Mouse (Mus musculus) intestine, postnatal 0 days (tissue): Measurements from ENCODE around the gene 1700016K19Rik. TPM values are rescaled to one million over a fixed set of nuclear protein-coding genes. Genes with fewer than 3 reads are reported as not detected.

Experiments used
- ATAC-seq: fragments of 200-750 bp; cut with Nextera tagmentation; 2 replicates; pipeline ENCODE4 v1.8.0; 2017; ENCODE audit warnings: mild to moderate bottlenecking, moderate TSS enrichment, moderate library complexity
- H3K27ac ChIP-seq: fragments of 300-500 bp; sonication (generic); 2 replicates; pipeline ENCODE4 v1.5.1; 2014; ENCODE audit warnings: mild to moderate bottlenecking, low read depth, low read length, moderate library complexity
- H3K27me3 ChIP-seq: fragments of 300-500 bp; sonication (generic); replicated peaks from 2 replicates; pipeline ENCODE4 v1.6.1; 2014; ENCODE audit warnings: low read length, mixed read lengths; ENCODE audit not compliant: control insufficient read depth, insufficient read depth
- H3K36me3 ChIP-seq: fragments of 300-500 bp; sonication (generic); 2 replicates; pipeline ENCODE4 v1.6.1; 2014; ENCODE audit warnings: mild to moderate bottlenecking, moderate library complexity; ENCODE audit not compliant: control insufficient read depth, insufficient read depth
- H3K4me1 ChIP-seq: fragments of 300-500 bp; sonication (generic); replicated peaks from 2 replicates; pipeline ENCODE4 v1.6.1; 2014; ENCODE audit warnings: antibody characterized with exemption, low read length, mixed read lengths; ENCODE audit not compliant: control insufficient read depth, insufficient read depth
- H3K4me2 ChIP-seq: fragments of 300-500 bp; sonication (generic); replicated peaks from 2 replicates; pipeline ENCODE4 v1.6.1; 2014; ENCODE audit warnings: low read depth, mild to moderate bottlenecking, moderate library complexity
- H3K4me3 ChIP-seq: fragments of 300-500 bp; sonication (generic); 2 replicates; pipeline ENCODE4 v1.5.1; 2014; ENCODE audit warnings: low read depth, low read length
- H3K9ac ChIP-seq: fragments of 300-500 bp; sonication (generic); 2 replicates; pipeline ENCODE4 v1.6.1; 2014; ENCODE audit warnings: mild to moderate bottlenecking, low read depth, low read length
- H3K9me3 ChIP-seq: fragments of 300-500 bp; sonication (generic); 2 replicates; pipeline ENCODE4 v1.6.1; 2016; ENCODE audit warnings: mixed run types; ENCODE audit not compliant: control insufficient read depth
- CTCF ChIP-seq: sonication (generic); IDR thresholded peaks from 2 replicates; pipeline ENCODE4 v1.5.1; 2016; ENCODE audit warnings: low read depth, mild to moderate bottlenecking, control low read depth, antibody characterized with exemption, moderate library complexity
- WGBS: fragments of 180-500 bp; shearing (Covaris S2); extraction: QIAGEN DNeasy Blood & Tissue Kit; methylation state at CpG from one replicate; pipeline ENCODE4 v1.1.7; 2014; 5-methylcytosine and 5-hydroxymethylcytosine counted together
- polyA plus RNA-seq: library from polyadenylated mRNA; unstranded; fragments of >200 nt; fragmentation: Nextera tagmentation; extraction: Ambion mirVana; gene quantifications from 2 replicates; pipeline ENCODE4 v1.2.1, GENCODE M21; 2015

The 1700016K19Rik gene
- polyA plus RNA-seq, result 0.17 TPM in 1 of 2 replicates, not detected in the other

DNA sequence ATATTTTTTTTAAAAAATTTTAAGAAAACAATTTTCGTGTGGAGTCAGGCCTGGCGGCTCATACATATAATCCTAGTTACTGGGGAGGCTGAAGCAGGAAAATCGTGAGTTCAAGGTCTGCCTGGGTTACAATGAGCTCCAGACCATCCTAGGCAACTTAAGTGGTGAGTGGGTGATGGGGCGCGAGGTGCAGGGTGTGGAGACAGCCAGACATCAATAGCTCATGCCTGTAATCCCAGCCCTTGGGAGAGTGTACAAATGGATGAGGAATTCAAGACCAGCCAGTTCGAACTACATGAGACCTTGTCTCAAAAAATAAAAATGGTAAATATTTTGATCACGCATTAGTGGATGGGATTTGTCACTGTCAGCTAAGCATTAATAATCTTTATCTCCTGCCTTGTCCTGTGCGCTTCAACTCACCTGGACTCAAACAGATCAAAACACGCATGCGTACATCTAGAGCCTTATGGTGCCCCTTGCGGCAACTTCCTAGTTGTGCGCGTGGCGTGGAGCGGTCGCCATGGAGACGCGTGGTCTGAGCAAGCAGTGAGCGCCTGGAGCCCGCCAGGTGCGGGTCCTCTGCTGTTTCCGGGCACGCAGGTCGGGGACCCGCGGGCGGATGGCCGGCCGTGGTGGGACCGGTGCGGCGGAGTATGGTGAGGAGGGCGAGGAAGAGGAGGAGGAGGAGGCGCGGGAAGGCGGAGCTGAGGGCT lies at the start of gene 1700016K19Rik:
TSS of gene 1700016K19Rik (plus strand) at position 473 of the 716 bp plus-strand sequence.
- Histone ChIP-seq H3K9ac (peak within 1 kb of the TSS; percentile 22; the same call in 1 of the 2 replicates), H3K36me3 (no peaks in the 10 kb centered on the region), H3K4me3 (peak within 1 kb of the TSS; percentile 56), H3K27ac (no peak within 1 kb of the TSS), H3K27me3 (no peaks in the 10 kb centered on the region), H3K4me1 (no peaks in the 10 kb centered on the region; the same call in 1 of the 2 replicates), H3K9me3 (no peaks in the 10 kb centered on the region), H3K4me2 (peak within 1 kb of the TSS; percentile 98)
- TF ChIP-seq CTCF, result peak; percentile 83
- WGBS, result 10% methylated on average over 36 of the region's 36 CpGs
- ATAC-seq, result peak; percentile 86

DNA sequence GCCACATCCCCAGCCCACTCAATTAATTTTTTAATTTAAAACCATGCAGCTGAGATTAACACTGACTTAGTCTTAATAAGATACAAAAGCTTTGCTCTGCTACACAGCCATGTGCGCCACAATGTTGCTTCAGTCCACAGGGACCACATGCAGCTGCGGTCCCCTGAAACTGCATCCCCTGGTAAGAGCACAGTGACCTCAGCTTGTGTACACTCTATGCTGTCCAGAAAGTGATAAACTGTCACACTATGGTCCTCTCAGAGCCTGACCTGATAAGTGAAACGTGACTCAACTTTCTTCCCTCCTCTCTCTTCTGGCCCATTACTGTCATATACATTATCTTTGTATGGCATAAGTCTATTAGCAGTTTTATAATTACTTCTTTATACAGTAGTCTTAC lies 49.3 kb upstream of the 1700016K19Rik start:
- H3K27me3 ChIP-seq, result no peaks in the 10 kb centered on the region
- H3K4me2 ChIP-seq, result no peak overlapping the region
- H3K9ac ChIP-seq, result no peak overlapping the region
- H3K36me3 ChIP-seq, result no peaks in the 10 kb centered on the region
- no peak overlapping the region for H3K27ac ChIP-seq
- no peak for TF ChIP-seq CTCF
- 50% methylated on average over 3 of the region's 3 CpGs for WGBS
- H3K4me3 ChIP-seq, result no peak overlapping the region
- no peak for ATAC-seq
- H3K4me1 ChIP-seq, result 0 out of 2 replicates have a peak, but pooled peaks cover 3% of the 10 kb centered on the region
- no peaks in the 10 kb centered on the region for H3K9me3 ChIP-seq

DNA sequence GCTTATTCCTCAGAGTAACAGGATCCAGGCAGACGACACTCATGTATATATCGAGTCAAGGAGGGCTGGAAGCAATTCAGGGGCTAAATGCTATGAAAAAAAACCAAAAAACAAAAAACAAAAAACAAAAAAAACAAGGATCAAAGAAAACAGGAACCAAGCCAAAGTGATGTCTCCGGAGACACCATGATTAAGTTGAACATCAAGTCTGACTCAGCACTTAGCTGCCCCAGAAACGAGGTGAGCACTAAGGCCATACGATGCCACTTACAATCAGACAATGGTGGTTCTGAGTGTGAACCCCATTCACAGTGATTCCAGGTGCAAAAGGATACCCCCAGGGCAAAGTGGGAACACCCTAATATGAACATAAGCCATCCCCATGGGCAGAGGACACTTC lies 47.8 kb upstream of the 1700016K19Rik start:
- no peak for TF ChIP-seq CTCF
- no peak overlapping the region for H3K27ac ChIP-seq
- WGBS, result 78% methylated on average over 5 of the region's 5 CpGs
- ATAC-seq, result no peak
- no peak overlapping the region for H3K9ac ChIP-seq
- H3K36me3 ChIP-seq, result no peaks in the 10 kb centered on the region
- no peak overlapping the region for H3K4me2 ChIP-seq
- no peak overlapping the region for H3K4me3 ChIP-seq
- H3K4me1 ChIP-seq, result 0 out of 2 replicates have a peak, but pooled peaks cover 3% of the 10 kb centered on the region
- H3K27me3 ChIP-seq, result no peaks in the 10 kb centered on the region
- H3K9me3 ChIP-seq, result no peaks in the 10 kb centered on the region

DNA sequence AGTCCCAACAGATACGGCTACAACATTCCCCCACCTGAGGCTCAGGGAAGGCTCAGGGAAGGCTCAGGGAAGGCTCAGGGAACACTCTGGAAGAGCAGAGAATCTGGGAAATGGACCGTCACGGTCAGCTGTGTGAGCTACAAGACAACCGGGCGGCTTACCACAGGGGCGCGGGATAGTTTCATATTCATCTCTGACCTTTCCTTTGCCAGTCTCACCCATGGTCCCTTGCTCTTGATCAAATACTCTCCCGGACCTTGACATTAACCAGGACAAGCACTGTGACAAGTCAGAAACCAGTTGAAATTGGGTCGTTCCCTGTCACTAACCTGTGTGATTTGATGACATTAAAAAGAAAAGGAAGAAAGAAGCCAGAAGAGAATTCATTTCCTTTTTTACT lies 44.8 kb upstream of the 1700016K19Rik start:
- 86% methylated on average over 9 of the region's 9 CpGs for WGBS
- no peak for ATAC-seq
- Histone ChIP-seq H3K9ac (no peak overlapping the region), H3K4me1 (no peaks in the 10 kb centered on the region), H3K4me2 (no peak overlapping the region), H3K27me3 (no peaks in the 10 kb centered on the region), H3K36me3 (no peaks in the 10 kb centered on the region), H3K9me3 (no peaks in the 10 kb centered on the region), H3K27ac (no peak overlapping the region), H3K4me3 (no peak overlapping the region)
- no peak for TF ChIP-seq CTCF

DNA sequence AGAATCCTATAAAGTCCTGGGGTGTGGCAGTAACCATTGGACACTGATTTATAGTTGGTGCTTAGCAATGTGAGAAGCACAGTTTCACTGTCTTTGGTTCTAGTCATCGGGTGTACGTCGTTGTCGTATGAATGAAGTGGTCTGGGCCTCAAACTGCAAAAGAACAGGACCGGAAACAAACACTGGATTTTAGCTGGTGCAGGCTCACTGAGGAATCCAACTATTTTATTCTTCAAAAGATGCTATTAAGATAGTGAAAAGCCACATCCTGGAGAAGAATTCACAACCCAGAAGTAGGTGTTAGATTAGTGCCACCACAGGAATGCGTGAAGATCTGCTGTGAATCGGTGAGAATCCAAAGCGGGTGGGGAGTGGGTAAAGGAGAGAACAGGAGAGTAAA lies 43.1 kb upstream of the 1700016K19Rik start:
- H3K4me1 ChIP-seq, result no peaks in the 10 kb centered on the region
- H3K9ac ChIP-seq, result peak overlapping the region; percentile 26; the same call in 1 of the 2 replicates
- H3K4me3 ChIP-seq, result no peak overlapping the region
- no peaks in the 10 kb centered on the region for H3K9me3 ChIP-seq
- peak overlapping the region; percentile 41; the same call in 1 of the 2 replicates for H3K27ac ChIP-seq
- peak overlapping the region; percentile 54 for H3K4me2 ChIP-seq
- 31% methylated on average over 8 of the region's 8 CpGs for WGBS
- H3K27me3 ChIP-seq, result no peaks in the 10 kb centered on the region
- no peak for TF ChIP-seq CTCF
- ATAC-seq, result no peak
- no peaks in the 10 kb centered on the region for H3K36me3 ChIP-seq

DNA sequence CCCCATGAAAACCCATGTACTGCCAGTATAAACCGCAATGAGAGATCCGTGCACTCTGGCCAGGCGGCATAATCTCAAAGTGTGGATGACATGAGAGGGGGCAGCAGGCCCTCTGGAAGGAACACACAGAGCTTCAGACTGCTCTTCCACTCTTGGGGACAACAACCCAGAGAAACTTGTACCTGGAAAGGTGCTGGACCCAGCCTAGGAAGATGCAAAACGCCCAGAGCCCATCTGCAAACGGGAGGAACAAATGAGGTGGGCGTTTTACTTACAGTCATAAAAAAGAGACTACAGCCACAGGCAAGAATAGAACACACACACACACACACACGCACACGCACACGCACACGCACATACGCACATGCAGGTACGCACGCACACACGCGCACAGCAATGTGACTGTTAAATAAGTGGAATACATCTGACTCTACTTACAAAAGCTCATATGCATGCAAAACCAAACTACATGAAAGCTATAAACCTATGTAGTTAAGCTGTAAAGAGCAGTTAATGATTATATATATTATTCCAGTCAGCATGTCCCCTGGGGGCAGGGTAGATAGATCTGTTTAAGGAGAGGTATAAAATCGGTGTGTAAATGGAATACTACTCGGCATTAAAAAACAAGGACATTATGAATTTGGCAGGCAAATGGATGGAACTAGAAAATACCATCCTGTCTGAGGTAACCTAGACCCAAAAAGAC lies 42.4 kb upstream of the 1700016K19Rik start:
- no peak for TF ChIP-seq CTCF
- no peak overlapping the region for H3K4me3 ChIP-seq
- peak overlapping the region; percentile 41 for H3K27ac ChIP-seq
- no peaks in the 10 kb centered on the region for H3K27me3 ChIP-seq
- H3K4me1 ChIP-seq, result no peaks in the 10 kb centered on the region
- peak; percentile 75 for ATAC-seq
- H3K9me3 ChIP-seq, result no peaks in the 10 kb centered on the region
- H3K4me2 ChIP-seq, result peak overlapping the region; percentile 54
- H3K9ac ChIP-seq, result peak overlapping the region; percentile 26; the same call in 1 of the 2 replicates
- no peaks in the 10 kb centered on the region for H3K36me3 ChIP-seq
- 39% methylated on average over 17 of the region's 17 CpGs for WGBS
